Mouse (Mus musculus) lung, postnatal 0 days (tissue): ENCODE data around the gene Specc1. TPM values are rescaled to one million over a fixed set of nuclear protein-coding genes. Genes with fewer than 3 reads are reported as not detected.

Experiments
- ATAC-seq: fragments of 200-750 bp; cut with Nextera tagmentation; 2 replicates; pipeline ENCODE4 v1.8.0; 2017; ENCODE audit warnings: moderate library complexity
- DNase-seq: peaks from one replicate; pipeline ENCODE4 v3.0.0-alpha.2; 2016; ENCODE audit warnings: low spot score
- H3K27ac ChIP-seq: fragments of 300-500 bp; sonication (generic); 2 replicates; pipeline ENCODE4 v1.5.1; 2014; ENCODE audit warnings: antibody characterized with exemption, mild to moderate bottlenecking, low read length, mixed read lengths
- H3K27me3 ChIP-seq: fragments of 300-500 bp; sonication (generic); replicated peaks from 2 replicates; pipeline ENCODE4 v1.6.1; 2014; ENCODE audit warnings: low read length, mixed read lengths; ENCODE audit not compliant: insufficient read depth
- H3K36me3 ChIP-seq: fragments of 300-500 bp; sonication (generic); 2 replicates; pipeline ENCODE4 v1.6.1; 2014; ENCODE audit warnings: low read length, mixed read lengths; ENCODE audit not compliant: insufficient read depth
- H3K4me1 ChIP-seq: fragments of 300-500 bp; sonication (generic); 2 replicates; pipeline ENCODE4 v1.6.1; 2014; ENCODE audit warnings: antibody characterized with exemption, low read depth, low read length, mixed read lengths; ENCODE audit not compliant: insufficient read depth
- H3K4me2 ChIP-seq: fragments of 300-500 bp; sonication (generic); replicated peaks from 2 replicates; pipeline ENCODE4 v1.6.1; 2014; ENCODE audit warnings: low read depth, mild to moderate bottlenecking, low read length, moderate library complexity, mixed read lengths
- H3K4me3 ChIP-seq: fragments of 300-500 bp; sonication (generic); 2 replicates; pipeline ENCODE4 v1.5.1; 2014; ENCODE audit warnings: low read depth, low read length
- H3K9ac ChIP-seq: fragments of 300-500 bp; sonication (generic); replicated peaks from 2 replicates; pipeline ENCODE4 v1.6.1; 2014; ENCODE audit warnings: low read depth, mild to moderate bottlenecking
- H3K9me3 ChIP-seq: fragments of 300-500 bp; sonication (generic); 2 replicates; pipeline ENCODE4 v1.6.1; 2016; ENCODE audit warnings: low read length, mixed read lengths
- CTCF ChIP-seq: IDR thresholded peaks from 2 replicates; pipeline ENCODE4 v1.5.1; 2016; ENCODE audit warnings: antibody characterized with exemption, mild to moderate bottlenecking
- EP300 ChIP-seq: IDR thresholded peaks from 2 replicates; pipeline ENCODE4 v1.6.1; 2016; ENCODE audit warnings: antibody characterized with exemption, mild to moderate bottlenecking, control low read depth
- WGBS: fragments of 180-500 bp; shearing (Covaris S2); extraction: QIAGEN DNeasy Blood & Tissue Kit; methylation state at CpG from one replicate; pipeline ENCODE4 v1.1.7; 2014; 5-methylcytosine and 5-hydroxymethylcytosine counted together
- polyA plus RNA-seq: library from polyadenylated mRNA; unstranded; fragments of >200 nt; fragmentation: Nextera tagmentation; extraction: Ambion mirVana; gene quantifications from 2 replicates; pipeline ENCODE4 v1.2.1, GENCODE M21; 2015

The Specc1 gene
- polyA plus RNA-seq, 1 experiment from 2014 or later: 14.7 TPM

GRCm38 (mm10) chr11:62249266-62250037, 292.9 kb downstream of the Specc1 start:
- TF ChIP-seq CTCF: peak; percentile 42
- no peak for TF ChIP-seq EP300
- Histone ChIP-seq H3K27me3 (no peaks in the 10 kb centered on the region), H3K4me3 (peak overlapping the region; percentile 52), H3K4me2 (peak overlapping the region; percentile 94), H3K27ac (peak overlapping the region; percentile 66; the same call in 1 of the 2 replicates), H3K9ac (peak overlapping the region; percentile 36), H3K36me3 (no peaks in the 10 kb centered on the region), H3K9me3 (no peaks in the 10 kb centered on the region), H3K4me1 (peaks cover 7% of the 10 kb centered on the region; the same call in 1 of the 2 replicates)
- 3% methylated on average over 35 of the region's 35 CpGs for WGBS
- ATAC-seq (peak; percentile 65), DNase-seq (peak; percentile 66)

GRCm38 (mm10) chr11:62251047-62251446, 294.5 kb downstream of the Specc1 start:
- Histone ChIP-seq H3K27me3 (no peaks in the 10 kb centered on the region), H3K9ac (no peak overlapping the region), H3K4me1 (peaks cover 7% of the 10 kb centered on the region; the same call in 1 of the 2 replicates), H3K4me3 (peak overlapping the region; percentile 12; the same call in 1 of the 2 replicates), H3K36me3 (no peaks in the 10 kb centered on the region), H3K27ac (no peak overlapping the region), H3K4me2 (peak overlapping the region; percentile 94), H3K9me3 (no peaks in the 10 kb centered on the region)
- WGBS: 34% methylated on average over 11 of the region's 11 CpGs
- DNase-seq (peak; percentile 80), ATAC-seq (peak; percentile 8; the same call in 1 of the 2 replicates)
- no peak for TF ChIP-seq EP300
- TF ChIP-seq CTCF: no peak

DNA sequence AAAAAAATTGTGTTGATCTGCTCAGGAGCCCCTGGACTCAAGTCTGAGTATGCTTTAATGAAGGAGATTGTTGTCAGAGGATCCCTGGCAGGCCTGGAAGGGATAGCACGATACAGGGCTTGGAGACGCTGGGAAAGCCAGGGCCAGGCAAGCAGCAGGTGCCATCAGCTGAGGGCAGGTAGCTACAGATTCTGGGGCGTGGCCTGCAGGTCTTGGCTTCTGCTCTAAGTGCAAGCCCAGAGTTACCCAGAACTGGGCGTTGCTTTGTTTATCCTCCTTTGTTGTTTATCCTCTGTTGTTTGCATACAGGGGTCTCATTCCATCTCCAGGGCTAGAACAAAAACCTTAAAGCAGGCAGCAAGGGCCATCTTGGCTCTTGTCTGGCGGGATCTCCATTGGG, 296.8 kb downstream of the Specc1 start:
- no peak for TF ChIP-seq CTCF
- no peak for TF ChIP-seq EP300
- no peak overlapping the region for H3K27ac ChIP-seq
- H3K4me3 ChIP-seq: no peak overlapping the region
- H3K4me1 ChIP-seq: peaks cover 7% of the 10 kb centered on the region; the same call in 1 of the 2 replicates
- DNase-seq (no peak), ATAC-seq (no peak)
- no peaks in the 10 kb centered on the region for H3K36me3 ChIP-seq
- WGBS: 78% methylated on average over 5 of the region's 5 CpGs
- H3K9ac ChIP-seq: no peak overlapping the region
- H3K27me3 ChIP-seq: no peaks in the 10 kb centered on the region
- H3K9me3 ChIP-seq: no peaks in the 10 kb centered on the region
- H3K4me2 ChIP-seq: no peak overlapping the region

GRCm38 (mm10) chr11:62259214-62259613, 302.7 kb downstream of the Specc1 start:
- WGBS: 72% methylated on average over 4 of the region's 5 CpGs
- no peaks in the 10 kb centered on the region; the same call in 1 of the 2 replicates for H3K4me1 ChIP-seq
- no peak for ATAC-seq
- H3K27me3 ChIP-seq: no peaks in the 10 kb centered on the region
- no peaks in the 10 kb centered on the region for H3K9me3 ChIP-seq
- no peaks in the 10 kb centered on the region for H3K36me3 ChIP-seq
- H3K27ac ChIP-seq: no peak overlapping the region
- no peak for DNase-seq
- H3K4me2 ChIP-seq: no peak overlapping the region
- TF ChIP-seq EP300 (no peak), CTCF (no peak)
- no peak overlapping the region for H3K9ac ChIP-seq
- H3K4me3 ChIP-seq: no peak overlapping the region

DNA sequence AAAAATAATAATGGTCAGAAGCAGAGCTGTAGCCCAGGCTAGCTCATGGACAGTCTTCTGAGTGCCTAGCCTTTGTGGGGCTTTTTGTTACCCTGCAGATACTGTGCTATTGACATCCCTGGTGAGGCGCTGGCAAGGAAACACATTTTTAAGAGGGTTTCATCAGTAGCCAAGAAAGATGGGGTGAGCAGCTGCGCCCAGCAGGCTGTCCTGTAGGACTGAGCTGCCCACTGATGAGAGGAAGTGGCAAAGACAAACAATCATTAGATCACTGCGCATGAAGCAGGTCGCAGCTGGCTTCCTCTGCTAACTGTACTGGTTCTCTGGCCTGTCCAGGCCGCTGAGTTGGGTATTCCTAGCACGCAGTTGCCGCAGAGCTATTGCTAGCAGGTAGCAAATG, 307.0 kb downstream of the Specc1 start:
- TF ChIP-seq EP300: no peak
- ATAC-seq (no peak), DNase-seq (no peak)
- H3K4me3 ChIP-seq: no peak overlapping the region
- H3K4me1 ChIP-seq: no peaks in the 10 kb centered on the region; the same call in 1 of the 2 replicates
- WGBS: 54% methylated on average over 7 of the region's 7 CpGs
- no peaks in the 10 kb centered on the region for H3K27me3 ChIP-seq
- no peak overlapping the region for H3K27ac ChIP-seq
- H3K9ac ChIP-seq: no peak overlapping the region
- no peaks in the 10 kb centered on the region for H3K9me3 ChIP-seq
- H3K36me3 ChIP-seq: no peaks in the 10 kb centered on the region
- H3K4me2 ChIP-seq: no peak overlapping the region

DNA sequence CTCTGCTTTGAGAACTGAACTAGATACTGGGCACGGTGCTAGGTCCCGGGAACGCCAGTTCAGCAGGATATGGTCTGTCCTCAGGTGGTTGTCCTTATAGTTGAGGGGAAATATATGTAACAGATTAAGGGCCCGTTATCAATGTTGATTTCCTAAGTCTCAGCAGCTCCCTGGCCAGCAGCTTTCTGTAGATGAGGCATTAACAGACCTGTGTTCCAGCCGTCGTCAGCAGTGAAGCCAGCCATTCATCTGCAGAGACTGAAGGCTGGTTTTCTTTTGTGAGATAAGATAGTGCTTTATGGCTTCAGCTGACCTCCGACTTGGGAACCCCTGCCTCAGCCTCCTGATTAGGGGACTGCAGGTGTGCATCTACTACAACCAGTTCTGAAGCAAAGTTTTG, 307.5 kb downstream of the Specc1 start:
- no peaks in the 10 kb centered on the region for H3K36me3 ChIP-seq
- no peaks in the 10 kb centered on the region for H3K27me3 ChIP-seq
- no peaks in the 10 kb centered on the region for H3K9me3 ChIP-seq
- no peak overlapping the region for H3K4me2 ChIP-seq
- no peaks in the 10 kb centered on the region; the same call in 1 of the 2 replicates for H3K4me1 ChIP-seq
- TF ChIP-seq EP300 (no peak), CTCF (no peak)
- no peak overlapping the region for H3K4me3 ChIP-seq
- no peak for DNase-seq
- no peak overlapping the region for H3K9ac ChIP-seq
- 52% methylated on average over 7 of the region's 7 CpGs for WGBS
- no peak for ATAC-seq
- no peak overlapping the region for H3K27ac ChIP-seq
